Mouse (Mus musculus) spleen, adult 2 months (tissue): ENCODE measurements around the gene C8b.

ENCODE experiments used
- CTCF ChIP-seq: fragments of 200-500 bp; IDR thresholded peaks from 2 replicates; pipeline ENCODE4 v1.5.1; 2011; ENCODE audit warnings: mild to moderate bottlenecking, inconsistent platforms; ENCODE audit not compliant: insufficient read depth, insufficient read length, insufficient replicate concordance; ENCODE audit errors: extremely low read depth
- POLR2A ChIP-seq: fragments of 200-500 bp; IDR thresholded peaks from 2 replicates; pipeline ENCODE4 v1.6.1; 2011; ENCODE audit warnings: low read depth, low read length, inconsistent platforms

- TF ChIP-seq CTCF = no peak
- no peak for TF ChIP-seq POLR2A
These were observed 16.2 kb downstream of the C8b start for GRCm38 (mm10) chr4:104782346-104782745.
